17 mouse cellular contexts compared by ENCODE assay signal in the genomic region with DNA sequence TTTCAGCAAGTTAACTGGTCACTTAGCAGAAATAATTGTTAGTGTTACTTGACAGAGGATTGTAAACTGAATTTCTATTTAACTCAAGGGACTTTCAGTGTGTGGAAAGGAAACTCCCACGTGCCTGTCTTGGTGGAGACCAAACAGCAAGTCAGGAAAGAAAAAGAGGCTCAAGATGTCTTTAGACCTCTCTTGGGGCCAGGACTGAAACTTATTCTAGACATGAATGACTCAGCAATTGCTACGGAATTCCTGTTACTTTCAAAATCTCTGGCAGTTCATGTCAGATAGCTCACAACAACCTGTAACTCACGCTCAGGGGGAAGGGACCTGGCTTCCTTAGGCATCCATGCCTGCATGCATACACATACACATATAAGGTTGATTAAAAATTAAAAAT. TPM values are rescaled to one million over a fixed set of nuclear protein-coding genes. Genes with fewer than 3 reads are reported as not detected.
DNase-seq lines count a peak whose midpoint lies in the region; ATAC-seq and TF ChIP-seq lines count a peak whose summit lies in the region.
"Had no signal": no experiment of that assay in that cellular context is flagged by ENCODE, and none has a peak within 500 bp of the region (broad histone marks: within the 10 kb centered on the region; RNA-seq: fewer than 3 reads in every experiment).

No protein-coding gene starts in this region.

- peak overlapping the region; percentile 30 for H3K4me2 ChIP-seq in liver, embryonic 13.5 days
- no peak overlapping the region for H3K4me2 ChIP-seq in midbrain, postnatal 0 days (ENCODE audit: low read depth, low read length, poor library complexity, severe bottlenecking)
- H3K4me2 ChIP-seq: heart, embryonic 15.5 days; intestine, embryonic 15.5 days; lung, embryonic 14.5 days had no signal

- peak overlapping the region; percentile 31; the same call in 1 of the 2 replicates for H3K9ac ChIP-seq in liver, embryonic 13.5 days
- no peak overlapping the region for H3K9ac ChIP-seq in midbrain, postnatal 0 days (replicated peaks; ENCODE audit: low read length, poor library complexity, severe bottlenecking)
- H3K9ac ChIP-seq: heart, embryonic 15.5 days; intestine, embryonic 15.5 days; lung, embryonic 14.5 days had no signal

- peaks cover 88% of the 10 kb centered on the region for H3K4me1 ChIP-seq in liver, embryonic 13.5 days (replicated peaks)
- no peaks in the 10 kb centered on the region for H3K4me1 ChIP-seq in forebrain, embryonic 10.5 days
- 0 out of 2 replicates have a peak, but pooled peaks cover 3% of the 10 kb centered on the region for H3K4me1 ChIP-seq in midbrain, postnatal 0 days (ENCODE audit: insufficient read depth, low read length)
- H3K4me1 ChIP-seq: limb, embryonic 10.5 days had no signal

- peak overlapping the region; percentile 78 for H3K27ac ChIP-seq in liver, embryonic 13.5 days
- no peak overlapping the region for H3K27ac ChIP-seq in forebrain, embryonic 10.5 days
- no peak overlapping the region for H3K27ac ChIP-seq in midbrain, postnatal 0 days (ENCODE audit: low read depth, low read length)
- H3K27ac ChIP-seq: heart, embryonic 15.5 days; intestine, embryonic 15.5 days; limb, embryonic 10.5 days; stomach, postnatal 0 days had no signal

- TF ChIP-seq CTCF in midbrain, postnatal 0 days (IDR thresholded peaks at IDR 0.05) = no peak

- H3K4me3 ChIP-seq in liver, embryonic 13.5 days (replicated peaks) = no peak overlapping the region
- H3K4me3 ChIP-seq in forebrain, embryonic 10.5 days = no peak overlapping the region
- no peak overlapping the region for H3K4me3 ChIP-seq in midbrain, postnatal 0 days (ENCODE audit: low read depth, low read length)
- H3K4me3 ChIP-seq: heart, embryonic 15.5 days; intestine, embryonic 15.5 days; limb, embryonic 10.5 days had no signal

- no peak for ATAC-seq in liver, embryonic 13.5 days (ENCODE audit: low read depth)
- ATAC-seq in midbrain, postnatal 0 days (ENCODE audit: low FRiP score) = no peak
- ATAC-seq: intestine, embryonic 15.5 days had no signal

- no peaks in the 10 kb centered on the region for H3K36me3 ChIP-seq in liver, embryonic 13.5 days
- H3K36me3 ChIP-seq in forebrain, embryonic 10.5 days (replicated peaks) = no peaks in the 10 kb centered on the region
- H3K36me3 ChIP-seq in midbrain, postnatal 0 days (ENCODE audit: insufficient read depth, low read length) = no peaks in the 10 kb centered on the region
- H3K36me3 ChIP-seq: heart, embryonic 15.5 days; intestine, embryonic 15.5 days; limb, embryonic 10.5 days had no signal

- DNase-seq in 3T3-L1 (ENCODE audit: low read depth, low spot score) (peak; percentile 76), 416B (ENCODE audit: low read depth) (peak; percentile 81)
- peak; percentile 69 for DNase-seq in c-Kit-positive CD71-positive TER-119-positive erythroid progenitor cells, embryonic 14.5 days (ENCODE audit: low spot score)
- DNase-seq in liver, embryonic 13.5 days = no peak
- DNase-seq in forebrain, embryonic 10.5 days (ENCODE audit: extremely low spot score, low spot score) = no peak
- DNase-seq in spleen, postnatal 36 days (ENCODE audit: low spot score in 2 of 2) = no peak
- DNase-seq in midbrain, postnatal 0 days (ENCODE audit: low spot score) = no peak
- DNase-seq: adrenal gland, postnatal 14 days; cerebellum, adult 9-10 months; embryo, embryonic 11 days; kidney, postnatal 25 days; lung, embryonic 14.5 days; retina, postnatal 1 day had no signal

- H3K9me3 ChIP-seq in liver, embryonic 13.5 days (replicated peaks) = no peaks in the 10 kb centered on the region
- no peaks in the 10 kb centered on the region for H3K9me3 ChIP-seq in forebrain, embryonic 10.5 days
- no peaks in the 10 kb centered on the region for H3K9me3 ChIP-seq in midbrain, postnatal 0 days (ENCODE audit: low read length)
- H3K9me3 ChIP-seq: heart, embryonic 15.5 days; intestine, embryonic 15.5 days; limb, embryonic 10.5 days had no signal

- no peaks in the 10 kb centered on the region for H3K27me3 ChIP-seq in liver, embryonic 13.5 days
- no peaks in the 10 kb centered on the region for H3K27me3 ChIP-seq in forebrain, embryonic 10.5 days (ENCODE audit: poor library complexity, severe bottlenecking)
- no peaks in the 10 kb centered on the region for H3K27me3 ChIP-seq in midbrain, postnatal 0 days (ENCODE audit: insufficient read depth, low read length)
- H3K27me3 ChIP-seq: heart, embryonic 15.5 days; intestine, embryonic 15.5 days had no signal

- WGBS in liver, embryonic 13.5 days (ENCODE audit: insufficient replicate concordance) = 13% methylated on average over 3 of the region's 3 CpGs
- 85% methylated on average over 3 of the region's 3 CpGs for WGBS in forebrain, embryonic 10.5 days
- 75% methylated on average over 3 of the region's 3 CpGs for WGBS in midbrain, postnatal 0 days

RNA-seq across cellular contexts. Expression of gene Fam69a, which starts 20.7 kb away (rescaled TPM):
- 11.3 and 11.6 TPM in 2 replicates for polyA plus RNA-seq in liver, embryonic 13.5 days (2015; fragmentation: Nextera tagmentation; extraction: Ambion mirVana)
- 16.2 and 16.6 TPM in 2 replicates for polyA plus RNA-seq in forebrain, embryonic 10.5 days (2016; fragmentation: Nextera tagmentation; extraction: Ambion mirVana)
- total RNA-seq in midbrain, postnatal 0 days (2014; rRNA removed) = 16.2 and 24.6 TPM in 2 replicates
- polyA plus RNA-seq in midbrain, postnatal 0 days (2015; fragmentation: Nextera tagmentation; extraction: Ambion mirVana) = 77.4 and 79.7 TPM in 2 replicates

Comparison
In these comparisons a context has a peak if more than half of its experiments do, and no peak if none do; other contexts are left out.
1. DNase-seq: peak in 3T3-L1 (single experiment), 416B (single experiment) and c-Kit-positive CD71-positive TER-119-positive erythroid progenitor cells, embryonic 14.5 days (single experiment); none in liver, embryonic 13.5 days (single experiment), forebrain, embryonic 10.5 days (single experiment), spleen, postnatal 36 days (0 of 2) and midbrain, postnatal 0 days (single experiment).